Mouse (Mus musculus) brain, adult 10 weeks (tissue): Measurements from ENCODE around the gene Fam208a. TPM values are rescaled to one million over a fixed set of nuclear protein-coding genes. Genes with fewer than 3 reads are reported as not detected.

ENCODE experiments used
- polyA plus RNA-seq: library from polyadenylated mRNA; stranded (reverse); fragments of 350-450 nt; fragmentation: Illumina TruSeq; extraction: RNeasy Lipid Tissue Mini Kit (QIAGEN cat#74804); gene quantifications from one replicate; pipeline ENCODE4 v1.2.3, GENCODE M21; 2015; ENCODE audit warnings: low read depth, low replicate concordance

The Fam208a gene
- 23.3 TPM for polyA plus RNA-seq

DNA sequence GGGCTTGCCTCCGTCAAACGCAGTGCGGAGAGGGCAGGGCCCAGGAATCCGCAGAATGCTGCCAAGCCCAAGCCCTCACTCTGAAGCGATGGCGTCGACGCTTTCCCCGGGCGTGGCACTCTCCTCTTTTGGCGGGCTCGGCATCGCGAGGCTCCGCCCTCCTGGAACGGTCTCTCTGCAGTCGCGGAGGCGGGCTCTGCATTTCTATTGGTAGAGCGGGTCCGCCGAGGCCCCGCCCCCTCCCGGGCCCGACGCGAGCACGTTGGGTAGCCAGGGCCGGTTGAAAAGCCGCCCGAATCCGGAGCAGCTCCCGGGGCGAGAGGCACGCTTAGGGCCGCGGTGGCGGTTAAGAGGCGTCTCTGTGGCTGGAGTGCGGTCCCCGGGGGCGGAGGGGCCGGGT lies at the start of gene Fam208a:
Fam208a (plus strand) TSS at position 262 of the 400 bp plus-strand sequence.

DNA sequence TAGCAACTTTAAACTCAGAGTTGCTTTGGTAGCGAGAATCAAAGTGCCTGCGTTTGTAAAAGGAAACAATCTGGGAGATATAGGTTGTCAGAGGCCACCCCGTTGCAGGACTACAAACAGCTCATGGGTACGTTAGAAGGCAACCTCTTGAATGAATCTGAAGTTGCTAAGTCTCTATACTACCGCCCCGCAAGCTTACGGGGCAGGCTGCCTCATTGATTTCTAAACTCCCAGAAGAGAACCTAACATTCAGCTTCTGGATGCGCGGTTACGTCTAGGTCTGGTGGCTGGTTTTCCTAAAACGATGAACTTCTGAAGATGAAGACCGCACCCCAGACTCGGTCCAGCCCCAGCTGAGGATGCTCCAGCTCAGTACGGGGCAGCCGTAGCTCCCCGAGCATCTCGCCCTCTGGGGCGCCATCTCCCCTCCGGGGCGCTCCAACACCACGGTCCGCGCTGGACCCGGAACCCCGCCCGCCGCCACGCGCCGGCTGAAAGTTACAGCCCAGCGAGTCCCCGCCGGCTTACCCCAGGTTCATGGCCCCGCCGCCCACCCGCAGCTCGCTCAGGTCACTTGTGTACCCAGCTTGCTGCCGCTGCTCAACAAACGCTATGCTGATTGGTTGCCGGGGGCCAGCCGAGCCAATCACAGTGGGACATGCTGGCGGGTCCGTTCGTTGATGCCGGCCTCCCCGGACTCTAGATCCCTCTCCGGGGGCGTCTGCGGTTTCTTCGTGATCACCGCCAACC lies 79.4 kb downstream of the Fam208a start, which contains the start of gene Ccdc66:
Ccdc66 (minus strand) TSS at position 567 of the 750 bp plus-strand sequence.

Other genes with a start within 250 kb of the Fam208a start
- 10.5 TPM for gene Ccdc66, start 79.6 kb downstream of the Fam208a start, polyA plus RNA-seq
- gene Erc2, start 193.6 kb downstream of the Fam208a start, polyA plus RNA-seq: 91.9 TPM